Mouse (Mus musculus): Measurements from ENCODE around the gene Gm20388. TPM values are rescaled to one million over a fixed set of nuclear protein-coding genes. Genes with fewer than 3 reads are reported as not detected.

The Gm20388 gene
- polyA plus RNA-seq, 1 experiment from 2014 or later, result 1.4 TPM

GRCm38 (mm10) chr8:122810376-122810775 lies 2899.7 kb downstream of the Gm20388 start:
- ATAC-seq (ENCODE audit: low read depth), result no peak
- Histone ChIP-seq H3K9me3 (replicated peaks; ENCODE audit: control insufficient read depth, low read length) (no peaks in the 10 kb centered on the region), H3K9ac (ENCODE audit: low read depth, low read length) (no peak overlapping the region), H3K4me2 (ENCODE audit: low read depth, low read length) (no peak overlapping the region), H3K4me1 (ENCODE audit: control insufficient read depth, low read depth, low read length) (no peaks in the 10 kb centered on the region), H3K36me3 (ENCODE audit: control insufficient read depth, insufficient read depth) (no peaks in the 10 kb centered on the region), H3K27me3 (ENCODE audit: control insufficient read depth, insufficient read depth, low read depth, low read length) (no peaks in the 10 kb centered on the region), H3K4me3 (ENCODE audit: low read depth, low read length) (no peak overlapping the region), H3K27ac (ENCODE audit: low read length) (no peak overlapping the region)
- 67% methylated on average over 8 of the region's 8 CpGs for WGBS (ENCODE audit: insufficient replicate concordance)

DNA sequence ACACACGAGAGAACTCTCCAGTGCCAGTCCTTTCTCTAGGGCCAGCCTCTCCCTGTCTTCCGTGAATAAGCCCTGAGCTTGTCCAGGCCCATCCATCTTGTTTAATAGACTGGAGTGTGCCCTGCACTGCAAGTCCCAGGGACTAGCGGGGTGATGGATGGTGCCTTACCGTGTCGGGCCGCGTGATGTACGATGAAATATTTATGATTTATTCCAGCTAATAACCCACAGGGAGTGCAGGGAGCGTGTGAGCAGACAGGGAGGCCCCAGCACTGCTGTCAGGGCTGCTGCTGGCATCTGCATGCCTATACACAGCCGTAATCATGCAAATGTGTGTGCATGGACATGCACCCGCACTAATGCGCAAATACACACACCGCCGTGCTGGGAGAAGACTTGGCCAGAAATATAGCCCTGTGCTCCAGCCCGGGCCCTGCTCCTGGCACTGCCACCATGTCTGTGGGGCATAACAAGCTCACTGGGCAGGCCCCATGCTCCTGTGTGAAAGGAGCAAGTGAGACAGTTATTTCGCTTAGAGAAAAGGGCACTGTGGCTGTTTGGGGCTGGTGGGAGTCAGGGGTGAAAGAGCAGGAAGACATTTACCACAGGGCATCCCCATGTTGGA lies 2901.3 kb downstream of the Gm20388 start:
- no peaks in the 10 kb centered on the region for H3K27me3 ChIP-seq (ENCODE audit: control insufficient read depth, insufficient read depth, low read depth, low read length)
- no peaks in the 10 kb centered on the region for H3K9me3 ChIP-seq (replicated peaks; ENCODE audit: control insufficient read depth, low read length)
- H3K4me3 ChIP-seq (ENCODE audit: low read depth, low read length), result no peak overlapping the region
- no peak overlapping the region for H3K4me2 ChIP-seq (ENCODE audit: low read depth, low read length)
- no peaks in the 10 kb centered on the region for H3K36me3 ChIP-seq (ENCODE audit: control insufficient read depth, insufficient read depth)
- no peak overlapping the region for H3K27ac ChIP-seq (ENCODE audit: low read length)
- ATAC-seq (ENCODE audit: low read depth), result no peak
- 82% methylated on average over 16 of the region's 16 CpGs for WGBS (ENCODE audit: insufficient replicate concordance)
- no peak overlapping the region for H3K9ac ChIP-seq (ENCODE audit: low read depth, low read length)
- no peaks in the 10 kb centered on the region for H3K4me1 ChIP-seq (ENCODE audit: control insufficient read depth, low read depth, low read length)

GRCm38 (mm10) chr8:122812610-122813250 lies 2902.1 kb downstream of the Gm20388 start:
- H3K9me3 ChIP-seq (replicated peaks; ENCODE audit: control insufficient read depth, low read length), result no peaks in the 10 kb centered on the region
- no peak overlapping the region for H3K9ac ChIP-seq (ENCODE audit: low read depth, low read length)
- H3K27ac ChIP-seq (ENCODE audit: low read length), result no peak overlapping the region
- no peaks in the 10 kb centered on the region for H3K4me1 ChIP-seq (ENCODE audit: control insufficient read depth, low read depth, low read length)
- H3K4me3 ChIP-seq (ENCODE audit: low read depth, low read length), result no peak overlapping the region
- WGBS (ENCODE audit: insufficient replicate concordance), result 70% methylated on average over 14 of the region's 14 CpGs
- H3K4me2 ChIP-seq (ENCODE audit: low read depth, low read length), result no peak overlapping the region
- H3K27me3 ChIP-seq (ENCODE audit: control insufficient read depth, insufficient read depth, low read depth, low read length), result no peaks in the 10 kb centered on the region
- H3K36me3 ChIP-seq (ENCODE audit: control insufficient read depth, insufficient read depth), result no peaks in the 10 kb centered on the region
- ATAC-seq (ENCODE audit: low read depth), result no peak; the same call in 1 of the 2 replicates

GRCm38 (mm10) chr8:122814608-122815007 lies 2904.0 kb downstream of the Gm20388 start:
- ATAC-seq (ENCODE audit: low read depth), result no peak
- no peaks in the 10 kb centered on the region for H3K36me3 ChIP-seq (ENCODE audit: control insufficient read depth, insufficient read depth)
- H3K4me2 ChIP-seq (ENCODE audit: low read depth, low read length), result no peak overlapping the region
- no peak overlapping the region for H3K9ac ChIP-seq (ENCODE audit: low read depth, low read length)
- no peaks in the 10 kb centered on the region for H3K4me1 ChIP-seq (ENCODE audit: control insufficient read depth, low read depth, low read length)
- H3K4me3 ChIP-seq (ENCODE audit: low read depth, low read length), result no peak overlapping the region
- H3K27ac ChIP-seq (ENCODE audit: low read length), result no peak overlapping the region
- 58% methylated on average over 7 of the region's 7 CpGs for WGBS (ENCODE audit: insufficient replicate concordance)
- H3K27me3 ChIP-seq (ENCODE audit: control insufficient read depth, insufficient read depth, low read depth, low read length), result no peaks in the 10 kb centered on the region
- no peaks in the 10 kb centered on the region for H3K9me3 ChIP-seq (replicated peaks; ENCODE audit: control insufficient read depth, low read length)

DNA sequence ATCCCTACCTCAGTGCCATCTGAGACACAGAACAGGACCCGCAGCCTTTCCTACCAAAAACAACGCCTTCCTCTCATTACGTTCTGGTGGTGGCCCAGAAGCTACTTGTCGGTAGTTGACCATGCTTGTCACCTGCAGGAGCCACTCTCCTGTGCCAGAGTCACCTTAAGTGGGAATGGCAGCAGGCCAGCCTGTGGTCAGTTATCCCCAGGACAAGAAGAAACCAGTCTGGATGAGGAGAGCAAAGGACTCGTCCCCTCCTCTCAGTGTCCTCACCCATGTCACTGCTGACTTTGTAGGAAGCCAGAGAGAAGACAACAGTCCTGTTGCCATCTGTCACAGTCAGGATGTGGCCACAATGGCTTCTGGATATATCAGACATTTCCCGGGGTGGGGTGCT lies 2906.3 kb downstream of the Gm20388 start:
- Histone ChIP-seq H3K27ac (ENCODE audit: low read length) (no peak overlapping the region), H3K27me3 (ENCODE audit: control insufficient read depth, insufficient read depth, low read depth, low read length) (no peaks in the 10 kb centered on the region), H3K4me2 (ENCODE audit: low read depth, low read length) (no peak overlapping the region), H3K36me3 (ENCODE audit: control insufficient read depth, insufficient read depth) (no peaks in the 10 kb centered on the region), H3K9me3 (replicated peaks; ENCODE audit: control insufficient read depth, low read length) (no peaks in the 10 kb centered on the region), H3K4me1 (ENCODE audit: control insufficient read depth, low read depth, low read length) (no peaks in the 10 kb centered on the region), H3K4me3 (ENCODE audit: low read depth, low read length) (no peak overlapping the region), H3K9ac (ENCODE audit: low read depth, low read length) (no peak overlapping the region)
- 76% methylated on average over 6 of the region's 6 CpGs for WGBS (ENCODE audit: insufficient replicate concordance)
- ATAC-seq (ENCODE audit: low read depth), result no peak

DNA sequence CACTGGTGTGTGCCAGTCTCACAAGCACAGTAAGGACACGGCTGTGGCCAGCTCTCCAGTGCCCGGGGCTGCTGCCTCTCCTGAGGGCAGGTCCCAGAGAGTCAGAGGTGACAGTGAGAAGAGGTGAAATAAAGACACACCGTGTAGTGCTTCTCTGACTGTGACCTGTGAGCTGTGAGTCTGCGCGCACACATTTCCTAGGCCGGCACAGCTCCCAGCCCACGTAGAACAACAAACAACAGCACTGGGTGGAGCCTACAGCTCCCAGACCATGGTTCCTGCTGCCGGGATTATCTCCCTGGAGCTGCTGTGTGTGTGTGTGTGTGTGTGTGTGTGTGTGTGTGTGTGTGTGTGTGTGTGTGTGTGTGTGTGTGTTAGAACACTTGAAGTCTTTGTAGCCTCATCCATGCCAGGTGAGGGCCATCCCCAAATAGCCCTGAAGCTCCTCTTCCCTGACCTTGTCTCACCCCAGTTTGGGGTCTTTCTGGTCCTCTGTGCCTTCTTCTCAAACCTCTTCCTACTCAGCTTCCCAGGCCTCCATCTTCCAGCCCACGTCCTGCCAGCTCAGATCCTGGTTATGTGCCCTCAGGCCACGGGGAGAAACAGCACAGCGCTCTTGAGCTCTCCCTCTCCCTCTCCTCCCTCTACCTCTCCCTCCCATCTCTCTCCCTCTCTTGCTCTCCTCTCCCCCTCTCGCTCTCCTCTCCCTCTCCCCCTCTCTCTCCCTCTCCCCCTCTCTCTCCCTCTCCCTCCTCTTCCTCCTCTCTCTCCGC lies 2907.3 kb downstream of the Gm20388 start:
- no peaks in the 10 kb centered on the region for H3K36me3 ChIP-seq (ENCODE audit: control insufficient read depth, insufficient read depth)
- H3K9me3 ChIP-seq (replicated peaks; ENCODE audit: control insufficient read depth, low read length), result no peaks in the 10 kb centered on the region
- H3K27ac ChIP-seq (ENCODE audit: low read length), result no peak overlapping the region
- no peak overlapping the region for H3K4me2 ChIP-seq (ENCODE audit: low read depth, low read length)
- H3K4me1 ChIP-seq (ENCODE audit: control insufficient read depth, low read depth, low read length), result no peaks in the 10 kb centered on the region
- peak; percentile 59 for ATAC-seq (ENCODE audit: low read depth)
- no peak overlapping the region for H3K4me3 ChIP-seq (ENCODE audit: low read depth, low read length)
- WGBS (ENCODE audit: insufficient replicate concordance), result 63% methylated on average over 13 of the region's 13 CpGs
- H3K27me3 ChIP-seq (ENCODE audit: control insufficient read depth, insufficient read depth, low read depth, low read length), result no peaks in the 10 kb centered on the region
- H3K9ac ChIP-seq (ENCODE audit: low read depth, low read length), result no peak overlapping the region

GRCm38 (mm10) chr8:122819776-122820175 lies 2909.1 kb downstream of the Gm20388 start:
- Histone ChIP-seq H3K9me3 (replicated peaks; ENCODE audit: control insufficient read depth, low read length) (no peaks in the 10 kb centered on the region), H3K36me3 (ENCODE audit: control insufficient read depth, insufficient read depth) (no peaks in the 10 kb centered on the region), H3K27me3 (ENCODE audit: control insufficient read depth, insufficient read depth, low read depth, low read length) (no peaks in the 10 kb centered on the region; the same call in 1 of the 2 replicates), H3K4me1 (ENCODE audit: control insufficient read depth, low read depth, low read length) (no peaks in the 10 kb centered on the region), H3K9ac (ENCODE audit: low read depth, low read length) (no peak overlapping the region), H3K4me2 (ENCODE audit: low read depth, low read length) (no peak overlapping the region), H3K27ac (ENCODE audit: low read length) (no peak overlapping the region), H3K4me3 (ENCODE audit: low read depth, low read length) (no peak overlapping the region)
- 61% methylated on average over 11 of the region's 11 CpGs for WGBS (ENCODE audit: insufficient replicate concordance)
- ATAC-seq (ENCODE audit: low read depth), result no peak

DNA sequence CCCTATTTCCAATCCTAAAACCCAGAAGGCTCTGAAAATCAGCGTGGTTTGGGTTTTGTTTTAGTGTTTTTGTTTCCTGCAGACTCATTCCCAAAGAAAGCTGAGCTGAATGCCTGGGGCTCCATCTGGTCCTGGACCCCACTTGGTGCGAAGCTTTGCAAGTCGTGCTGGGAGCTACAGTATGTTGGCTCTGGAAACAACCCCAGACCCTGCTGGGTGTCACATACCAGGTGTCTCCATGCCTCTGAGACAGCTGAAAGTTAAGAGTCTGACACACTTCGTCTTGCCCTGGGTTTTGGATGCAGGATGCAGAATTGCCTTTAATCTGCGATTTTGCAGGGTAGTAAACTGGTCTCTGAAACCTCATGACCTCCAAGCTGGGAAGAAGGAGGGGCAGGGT lies 2913.9 kb downstream of the Gm20388 start:
- Histone ChIP-seq H3K9ac (ENCODE audit: low read depth, low read length) (no peak overlapping the region), H3K27ac (ENCODE audit: low read length) (no peak overlapping the region), H3K27me3 (ENCODE audit: control insufficient read depth, insufficient read depth, low read depth, low read length) (peaks cover 5% of the 10 kb centered on the region), H3K4me1 (ENCODE audit: control insufficient read depth, low read depth, low read length) (no peaks in the 10 kb centered on the region), H3K4me3 (ENCODE audit: low read depth, low read length) (no peak overlapping the region), H3K36me3 (ENCODE audit: control insufficient read depth, insufficient read depth) (no peaks in the 10 kb centered on the region), H3K4me2 (ENCODE audit: low read depth, low read length) (no peak overlapping the region), H3K9me3 (replicated peaks; ENCODE audit: control insufficient read depth, low read length) (no peaks in the 10 kb centered on the region)
- no peak for ATAC-seq (ENCODE audit: low read depth)
- WGBS (ENCODE audit: insufficient replicate concordance), result 37% methylated on average over 5 of the region's 5 CpGs

DNA sequence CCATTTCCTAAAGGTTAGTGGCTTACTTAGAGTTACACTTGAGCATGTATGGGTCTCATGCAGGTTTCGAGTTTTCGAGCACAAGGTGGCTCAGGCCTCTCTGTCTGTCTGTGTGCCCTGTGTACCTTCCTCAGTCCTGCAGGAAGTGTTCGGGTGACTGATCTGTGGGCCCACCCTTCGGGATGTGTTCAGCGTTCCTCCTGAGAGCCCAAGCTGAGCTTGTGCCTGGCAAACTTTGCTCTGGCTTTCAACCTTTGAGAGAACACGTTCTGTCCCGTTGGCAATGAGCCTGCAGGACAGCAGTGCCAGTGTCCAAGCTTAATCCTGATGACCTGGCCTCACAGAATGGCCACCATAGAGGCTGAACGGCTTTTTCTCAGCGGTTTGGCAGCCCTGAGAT lies 2914.3 kb downstream of the Gm20388 start:
- no peaks in the 10 kb centered on the region for H3K36me3 ChIP-seq (ENCODE audit: control insufficient read depth, insufficient read depth)
- no peaks in the 10 kb centered on the region for H3K9me3 ChIP-seq (replicated peaks; ENCODE audit: control insufficient read depth, low read length)
- H3K4me1 ChIP-seq (ENCODE audit: control insufficient read depth, low read depth, low read length), result no peaks in the 10 kb centered on the region
- H3K4me2 ChIP-seq (ENCODE audit: low read depth, low read length), result no peak overlapping the region
- WGBS (ENCODE audit: insufficient replicate concordance), result 52% methylated on average over 9 of the region's 9 CpGs
- no peak overlapping the region for H3K27ac ChIP-seq (ENCODE audit: low read length)
- ATAC-seq (ENCODE audit: low read depth), result no peak
- H3K9ac ChIP-seq (ENCODE audit: low read depth, low read length), result no peak overlapping the region
- peaks cover 5% of the 10 kb centered on the region for H3K27me3 ChIP-seq (ENCODE audit: control insufficient read depth, insufficient read depth, low read depth, low read length)
- no peak overlapping the region for H3K4me3 ChIP-seq (ENCODE audit: low read depth, low read length)

All from liver, embryonic 16.5 days (tissue).